Mouse (Mus musculus): ENCODE results near the gene Dip2b. TPM values are rescaled to one million over a fixed set of nuclear protein-coding genes. Genes with fewer than 3 reads are reported as not detected.

Gene Dip2b
- 10.2 and 10.5 TPM in 2 replicates for polyA plus RNA-seq (2021; fragmentation: Nextera tagmentation)
- long read RNA-seq, experiment 1, partial matches to known transcripts = 30 of 33 reads
- long read RNA-seq, experiment 1, other reads (novel, unspliced or antisense) = 3 of 33 reads
- long read RNA-seq, experiment 2, partial matches to known transcripts = 34 of 42 reads
- long read RNA-seq, experiment 2, other reads (novel, unspliced or antisense) = 8 of 42 reads

GRCm38 (mm10) chr15:100038470-100038971, at the start of gene Dip2b:
Dip2b (plus strand) TSS chr15:100038664.

GRCm38 (mm10) chr15:100227663-100228534, 189.4 kb downstream of the Dip2b start, which contains the start of gene Atf1:
Atf1 (plus strand) TSS chr15:100227819.

Other genes with a start within 250 kb of the Dip2b start
- 2.1 and 2.4 TPM in 2 replicates for gene Lima1, start 163.2 kb upstream of the Dip2b start, polyA plus RNA-seq (2021; fragmentation: Nextera tagmentation)
- gene Fam186a, start 71.6 kb upstream of the Dip2b start, polyA plus RNA-seq (2021; fragmentation: Nextera tagmentation) = 0.03 and 0.04 TPM in 2 replicates
- gene Larp4, start 68.6 kb upstream of the Dip2b start, polyA plus RNA-seq (2021; fragmentation: Nextera tagmentation) = 6.4 and 6.6 TPM in 2 replicates
- 4.1 and 4.6 TPM in 2 replicates for gene Atf1, start 189.2 kb downstream of the Dip2b start, polyA plus RNA-seq (2021; fragmentation: Nextera tagmentation)
- gene Tmprss12, start 242.2 kb downstream of the Dip2b start, polyA plus RNA-seq (2021; fragmentation: Nextera tagmentation) = not detected in 2 replicates

All from layer of hippocampus, adult 6 months (tissue).